Mouse (Mus musculus): ENCODE results near the gene Usp16. TPM values are rescaled to one million over a fixed set of nuclear protein-coding genes. Genes with fewer than 3 reads are reported as not detected.

The Usp16 gene
- polyA plus RNA-seq, 1 experiment from 2014 or later, result 41.5 TPM

GRCm38 (mm10) chr16:87495716-87496447, 41.4 kb downstream of the Usp16 start, which contains the start of gene Cct8:
Cct8 (minus strand) TSS chr16:87495873.
- H3K4me3 ChIP-seq (ENCODE audit: low read length), result peak within 1 kb of the TSS; percentile 100
- peak within 1 kb of the TSS; percentile 91 for H3K27ac ChIP-seq (ENCODE audit: low read length)
- no peaks in the 10 kb centered on the region for H3K9me3 ChIP-seq (replicated peaks; ENCODE audit: control insufficient read depth, low read length)
- H3K36me3 ChIP-seq (ENCODE audit: control insufficient read depth, insufficient read depth), result peaks cover 26% of the 10 kb centered on the region
- no peaks in the 10 kb centered on the region for H3K27me3 ChIP-seq (ENCODE audit: control insufficient read depth, insufficient read depth, low read length)
- peak; percentile 94 for ATAC-seq (replicated peaks; ENCODE audit: extremely low read depth, insufficient read depth, low FRiP score)
- peak within 1 kb of the TSS; percentile 99 for H3K9ac ChIP-seq (ENCODE audit: low read length)
- peak within 1 kb of the TSS; percentile 93 for H3K4me2 ChIP-seq (ENCODE audit: low read depth, low read length)
- under 1% methylated on average over 48 of the region's 48 CpGs for WGBS
- peaks cover 13% of the 10 kb centered on the region for H3K4me1 ChIP-seq (ENCODE audit: control insufficient read depth, insufficient read depth, low read length)

- no peak for ATAC-seq (replicated peaks; ENCODE audit: extremely low read depth, insufficient read depth, low FRiP score)
- Histone ChIP-seq H3K4me2 (ENCODE audit: low read depth, low read length) (peak overlapping the region; percentile 87), H3K27me3 (ENCODE audit: control insufficient read depth, insufficient read depth, low read length) (no peaks in the 10 kb centered on the region), H3K36me3 (ENCODE audit: control insufficient read depth, insufficient read depth) (peaks cover 18% of the 10 kb centered on the region), H3K4me1 (ENCODE audit: control insufficient read depth, insufficient read depth, low read length) (peaks cover 21% of the 10 kb centered on the region), H3K4me3 (ENCODE audit: low read length) (0 out of 2 replicates have a peak overlapping the region, but pooled peaks have one; percentile 18), H3K9me3 (replicated peaks; ENCODE audit: control insufficient read depth, low read length) (no peaks in the 10 kb centered on the region), H3K27ac (ENCODE audit: low read length) (no peak overlapping the region), H3K9ac (ENCODE audit: low read length) (no peak overlapping the region)
- 96% methylated on average over 2 of the region's 2 CpGs for WGBS
Measured at GRCm38 (mm10) chr16:87496728-87497127, 42.2 kb downstream of the Usp16 start.

DNA sequence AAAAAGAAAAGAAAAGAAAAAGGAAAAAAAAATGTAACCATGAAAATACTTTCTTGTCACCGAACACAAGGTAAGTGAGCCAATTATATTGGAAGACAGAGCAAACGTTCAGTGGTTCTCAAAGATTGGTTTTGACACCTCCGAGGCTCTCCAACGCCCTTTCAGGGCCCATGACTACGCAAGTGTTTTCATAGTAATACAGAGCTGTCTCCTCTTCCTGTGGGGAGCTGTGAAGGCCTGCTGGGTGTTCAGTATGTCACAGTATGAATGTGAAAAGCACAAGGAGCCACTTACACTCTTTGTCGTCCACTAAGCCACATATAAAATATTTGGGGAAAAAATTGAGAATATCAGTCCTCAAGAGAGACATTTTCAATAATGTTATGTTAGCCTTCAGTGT, 42.7 kb downstream of the Usp16 start:
- WGBS, result 85% methylated on average over 6 of the region's 6 CpGs
- Histone ChIP-seq H3K4me2 (ENCODE audit: low read depth, low read length) (no peak overlapping the region), H3K27me3 (ENCODE audit: control insufficient read depth, insufficient read depth, low read length) (no peaks in the 10 kb centered on the region), H3K27ac (ENCODE audit: low read length) (no peak overlapping the region), H3K36me3 (ENCODE audit: control insufficient read depth, insufficient read depth) (peaks cover 15% of the 10 kb centered on the region), H3K9me3 (replicated peaks; ENCODE audit: control insufficient read depth, low read length) (no peaks in the 10 kb centered on the region), H3K9ac (ENCODE audit: low read length) (no peak overlapping the region), H3K4me1 (ENCODE audit: control insufficient read depth, insufficient read depth, low read length) (peaks cover 23% of the 10 kb centered on the region), H3K4me3 (ENCODE audit: low read length) (no peak overlapping the region)
- no peak for ATAC-seq (replicated peaks; ENCODE audit: extremely low read depth, insufficient read depth, low FRiP score)

DNA sequence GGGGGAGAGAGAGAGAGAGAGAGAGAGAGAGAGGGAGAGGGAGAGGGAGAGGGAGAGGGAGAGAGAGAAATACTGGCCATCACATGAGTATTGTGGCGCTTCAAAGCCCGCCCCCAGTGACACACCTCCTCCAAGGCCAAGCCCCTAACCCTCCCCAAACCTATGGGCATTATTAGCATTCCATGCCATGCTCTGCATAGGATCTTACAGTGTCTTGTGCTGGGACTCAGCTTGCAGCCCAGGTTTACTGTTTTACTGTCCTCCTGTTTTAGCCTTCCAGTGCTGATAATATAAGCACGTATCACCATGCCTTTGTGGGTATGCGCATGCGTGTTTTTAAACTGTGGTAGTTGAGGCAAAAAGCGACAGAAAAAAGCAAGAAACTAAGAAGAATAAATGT, 45.1 kb downstream of the Usp16 start:
- H3K9me3 ChIP-seq (replicated peaks; ENCODE audit: control insufficient read depth, low read length), result no peaks in the 10 kb centered on the region
- no peak for ATAC-seq (replicated peaks; ENCODE audit: extremely low read depth, insufficient read depth, low FRiP score)
- H3K9ac ChIP-seq (ENCODE audit: low read length), result no peak overlapping the region
- no peaks in the 10 kb centered on the region for H3K27me3 ChIP-seq (ENCODE audit: control insufficient read depth, insufficient read depth, low read length)
- no peaks in the 10 kb centered on the region for H3K36me3 ChIP-seq (ENCODE audit: control insufficient read depth, insufficient read depth)
- H3K27ac ChIP-seq (ENCODE audit: low read length), result peak overlapping the region; percentile 42; the same call in 1 of the 2 replicates
- peaks cover 18% of the 10 kb centered on the region for H3K4me1 ChIP-seq (ENCODE audit: control insufficient read depth, insufficient read depth, low read length)
- H3K4me3 ChIP-seq (ENCODE audit: low read length), result no peak overlapping the region
- 51% methylated on average over 6 of the region's 6 CpGs for WGBS
- no peak overlapping the region for H3K4me2 ChIP-seq (ENCODE audit: low read depth, low read length)

- peak overlapping the region; percentile 36 for H3K4me2 ChIP-seq (ENCODE audit: low read depth, low read length)
- H3K27me3 ChIP-seq (ENCODE audit: control insufficient read depth, insufficient read depth, low read length), result no peaks in the 10 kb centered on the region
- no peak overlapping the region for H3K4me3 ChIP-seq (ENCODE audit: low read length)
- H3K9me3 ChIP-seq (replicated peaks; ENCODE audit: control insufficient read depth, low read length), result no peaks in the 10 kb centered on the region
- H3K36me3 ChIP-seq (ENCODE audit: control insufficient read depth, insufficient read depth), result no peaks in the 10 kb centered on the region
- 9% methylated on average over 13 of the region's 13 CpGs for WGBS
- H3K27ac ChIP-seq (ENCODE audit: low read length), result peak overlapping the region; percentile 75
- peaks cover 15% of the 10 kb centered on the region for H3K4me1 ChIP-seq (ENCODE audit: control insufficient read depth, insufficient read depth, low read length)
- H3K9ac ChIP-seq (ENCODE audit: low read length), result no peak overlapping the region
- ATAC-seq (replicated peaks; ENCODE audit: extremely low read depth, insufficient read depth, low FRiP score), result peak; percentile 81
Measured at GRCm38 (mm10) chr16:87501304-87502078, 47.0 kb downstream of the Usp16 start.

GRCm38 (mm10) chr16:87511706-87512105, 57.2 kb downstream of the Usp16 start:
- Histone ChIP-seq H3K27ac (ENCODE audit: low read length) (no peak overlapping the region), H3K9me3 (replicated peaks; ENCODE audit: control insufficient read depth, low read length) (no peaks in the 10 kb centered on the region), H3K4me1 (ENCODE audit: control insufficient read depth, insufficient read depth, low read length) (no peaks in the 10 kb centered on the region), H3K27me3 (ENCODE audit: control insufficient read depth, insufficient read depth, low read length) (no peaks in the 10 kb centered on the region), H3K4me2 (ENCODE audit: low read depth, low read length) (no peak overlapping the region), H3K4me3 (ENCODE audit: low read length) (no peak overlapping the region), H3K9ac (ENCODE audit: low read length) (no peak overlapping the region), H3K36me3 (ENCODE audit: control insufficient read depth, insufficient read depth) (no peaks in the 10 kb centered on the region)
- 76% methylated on average over 5 of the region's 5 CpGs for WGBS
- ATAC-seq (replicated peaks; ENCODE audit: extremely low read depth, insufficient read depth, low FRiP score), result no peak

DNA sequence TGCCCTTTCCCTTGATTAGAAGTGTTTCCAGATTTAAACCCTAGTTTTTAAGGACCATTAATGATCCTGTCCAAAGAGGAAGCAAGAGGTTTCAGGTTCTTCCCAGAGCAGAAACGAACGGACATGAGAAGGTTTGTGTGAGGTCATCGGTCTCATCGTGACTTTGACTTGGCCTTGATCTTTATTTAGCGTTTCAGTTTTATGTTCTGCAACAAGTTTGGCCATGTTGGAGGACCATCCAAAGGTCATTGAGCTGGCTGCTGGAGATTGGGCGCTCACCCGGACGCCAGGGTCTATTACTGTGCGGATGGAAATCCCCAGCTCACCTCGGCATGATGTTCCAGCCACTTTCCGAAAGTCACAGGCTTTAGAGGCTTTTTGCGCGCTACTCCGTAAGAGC, 57.8 kb downstream of the Usp16 start:
- Histone ChIP-seq H3K4me2 (ENCODE audit: low read depth, low read length) (no peak overlapping the region), H3K4me3 (ENCODE audit: low read length) (no peak overlapping the region), H3K9ac (ENCODE audit: low read length) (no peak overlapping the region), H3K27me3 (ENCODE audit: control insufficient read depth, insufficient read depth, low read length) (no peaks in the 10 kb centered on the region), H3K27ac (ENCODE audit: low read length) (no peak overlapping the region), H3K4me1 (ENCODE audit: control insufficient read depth, insufficient read depth, low read length) (no peaks in the 10 kb centered on the region), H3K9me3 (replicated peaks; ENCODE audit: control insufficient read depth, low read length) (no peaks in the 10 kb centered on the region), H3K36me3 (ENCODE audit: control insufficient read depth, insufficient read depth) (no peaks in the 10 kb centered on the region)
- WGBS, result 87% methylated on average over 14 of the region's 14 CpGs
- ATAC-seq (replicated peaks; ENCODE audit: extremely low read depth, insufficient read depth, low FRiP score), result no peak

DNA sequence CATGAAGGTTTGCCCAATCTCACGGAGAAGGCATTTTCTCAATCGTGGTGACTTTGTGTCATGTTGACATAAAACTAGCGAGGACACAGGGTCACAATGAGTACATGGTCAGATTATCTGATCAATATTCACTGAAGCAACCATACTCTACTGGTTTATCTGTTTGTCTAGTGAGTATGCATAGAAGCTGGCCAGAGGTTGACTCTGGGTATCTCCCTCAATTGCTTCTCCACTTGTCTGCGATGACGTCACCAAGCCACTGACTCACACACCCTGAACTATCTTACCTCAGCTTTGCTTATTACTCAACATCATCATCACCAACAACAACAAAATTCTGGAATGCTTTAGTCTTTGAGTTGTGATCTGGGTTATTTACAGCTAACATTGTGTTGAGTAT, 69.7 kb downstream of the Usp16 start:
- Histone ChIP-seq H3K9me3 (replicated peaks; ENCODE audit: control insufficient read depth, low read length) (no peaks in the 10 kb centered on the region), H3K4me3 (ENCODE audit: low read length) (no peak overlapping the region), H3K27me3 (ENCODE audit: control insufficient read depth, insufficient read depth, low read length) (no peaks in the 10 kb centered on the region), H3K27ac (ENCODE audit: low read length) (no peak overlapping the region), H3K4me2 (ENCODE audit: low read depth, low read length) (no peak overlapping the region), H3K9ac (ENCODE audit: low read length) (no peak overlapping the region), H3K4me1 (ENCODE audit: control insufficient read depth, insufficient read depth, low read length) (peaks cover 4% of the 10 kb centered on the region), H3K36me3 (ENCODE audit: control insufficient read depth, insufficient read depth) (no peaks in the 10 kb centered on the region)
- 76% methylated on average over 5 of the region's 5 CpGs for WGBS
- ATAC-seq (replicated peaks; ENCODE audit: extremely low read depth, insufficient read depth, low FRiP score), result no peak
